Mouse (Mus musculus): ENCODE measurements around the gene Togaram2. TPM values are rescaled to one million over a fixed set of nuclear protein-coding genes. Genes with fewer than 3 reads are reported as not detected.

The Togaram2 gene
- polyA plus RNA-seq, 1 experiment from 2014 or later: not detected

- 66% methylated on average over 6 of the region's 6 CpGs for WGBS (ENCODE audit: insufficient replicate concordance)
- no peaks in the 10 kb centered on the region for H3K36me3 ChIP-seq (replicated peaks)
- no peak overlapping the region for H3K27ac ChIP-seq (replicated peaks)
Measured at GRCm38 (mm10) chr17:71683281-71683680, 10.2 kb downstream of the Togaram2 start.

GRCm38 (mm10) chr17:71684103-71684608 lies 11.1 kb downstream of the Togaram2 start:
- Histone ChIP-seq H3K4me1 (replicated peaks) (no peaks in the 10 kb centered on the region), H3K9me3 (replicated peaks) (no peaks in the 10 kb centered on the region), H3K27me3 (no peaks in the 10 kb centered on the region), H3K27ac (replicated peaks) (no peak overlapping the region), H3K4me3 (replicated peaks) (no peak overlapping the region), H3K36me3 (replicated peaks) (no peaks in the 10 kb centered on the region), H3K4me2 (no peak overlapping the region), H3K9ac (no peak overlapping the region)
- WGBS (ENCODE audit: insufficient replicate concordance): 46% methylated on average over 5 of the region's 5 CpGs
- no peak; the same call in 1 of the 2 replicates for ATAC-seq (ENCODE audit: insufficient read depth)

More at GRCm38 (mm10) chr17:71683281-71683680, 10.2 kb downstream of the Togaram2 start:
- ATAC-seq (ENCODE audit: insufficient read depth): no peak
- no peak overlapping the region for H3K4me3 ChIP-seq (replicated peaks)
- no peaks in the 10 kb centered on the region for H3K4me1 ChIP-seq (replicated peaks)
- no peaks in the 10 kb centered on the region for H3K27me3 ChIP-seq
- H3K4me2 ChIP-seq: no peak overlapping the region
- H3K9ac ChIP-seq: no peak overlapping the region
- H3K9me3 ChIP-seq (replicated peaks): no peaks in the 10 kb centered on the region

- H3K9ac ChIP-seq: no peak overlapping the region
- no peaks in the 10 kb centered on the region for H3K36me3 ChIP-seq (replicated peaks)
- H3K9me3 ChIP-seq (replicated peaks): no peaks in the 10 kb centered on the region
- 49% methylated on average over 9 of the region's 9 CpGs for WGBS (ENCODE audit: insufficient replicate concordance)
- no peak overlapping the region for H3K4me2 ChIP-seq
- no peaks in the 10 kb centered on the region for H3K4me1 ChIP-seq (replicated peaks)
- H3K27ac ChIP-seq (replicated peaks): no peak overlapping the region
- no peaks in the 10 kb centered on the region for H3K27me3 ChIP-seq
- ATAC-seq (ENCODE audit: insufficient read depth): no peak
- no peak overlapping the region for H3K4me3 ChIP-seq (replicated peaks)
Measured at GRCm38 (mm10) chr17:71687436-71687835, 14.4 kb downstream of the Togaram2 start.

GRCm38 (mm10) chr17:71689903-71690302 lies 16.8 kb downstream of the Togaram2 start:
- Histone ChIP-seq H3K9me3 (replicated peaks) (no peaks in the 10 kb centered on the region), H3K27me3 (no peaks in the 10 kb centered on the region), H3K27ac (replicated peaks) (no peak overlapping the region), H3K4me3 (replicated peaks) (no peak overlapping the region), H3K4me2 (no peak overlapping the region), H3K9ac (no peak overlapping the region), H3K36me3 (replicated peaks) (no peaks in the 10 kb centered on the region), H3K4me1 (replicated peaks) (no peaks in the 10 kb centered on the region)
- 48% methylated on average over 5 of the region's 5 CpGs for WGBS (ENCODE audit: insufficient replicate concordance)
- no peak for ATAC-seq (ENCODE audit: insufficient read depth)

GRCm38 (mm10) chr17:71691361-71691875 lies 18.4 kb downstream of the Togaram2 start:
- no peak for ATAC-seq (ENCODE audit: insufficient read depth)

GRCm38 (mm10) chr17:71693313-71693712 lies 20.3 kb downstream of the Togaram2 start:
- no peak for ATAC-seq (ENCODE audit: insufficient read depth)
- Histone ChIP-seq H3K9me3 (replicated peaks) (no peaks in the 10 kb centered on the region), H3K4me2 (no peak overlapping the region), H3K9ac (no peak overlapping the region), H3K27me3 (no peaks in the 10 kb centered on the region; the same call in 1 of the 2 replicates), H3K27ac (replicated peaks) (no peak overlapping the region), H3K4me3 (replicated peaks) (no peak overlapping the region), H3K4me1 (replicated peaks) (no peaks in the 10 kb centered on the region), H3K36me3 (replicated peaks) (no peaks in the 10 kb centered on the region)
- WGBS (ENCODE audit: insufficient replicate concordance): 50% methylated on average over 5 of the region's 5 CpGs

More at GRCm38 (mm10) chr17:71691361-71691875, 18.4 kb downstream of the Togaram2 start:
- Histone ChIP-seq H3K27me3 (no peaks in the 10 kb centered on the region), H3K9ac (no peak overlapping the region), H3K4me3 (replicated peaks) (no peak overlapping the region), H3K9me3 (replicated peaks) (no peaks in the 10 kb centered on the region), H3K4me2 (no peak overlapping the region), H3K4me1 (replicated peaks) (no peaks in the 10 kb centered on the region), H3K36me3 (replicated peaks) (no peaks in the 10 kb centered on the region), H3K27ac (replicated peaks) (no peak overlapping the region)
- 56% methylated on average over 11 of the region's 11 CpGs for WGBS (ENCODE audit: insufficient replicate concordance)

- H3K4me3 ChIP-seq (replicated peaks): no peak overlapping the region
- H3K36me3 ChIP-seq (replicated peaks): no peaks in the 10 kb centered on the region
- H3K27me3 ChIP-seq: no peaks in the 10 kb centered on the region; the same call in 1 of the 2 replicates
- H3K4me1 ChIP-seq (replicated peaks): no peaks in the 10 kb centered on the region
- H3K9me3 ChIP-seq (replicated peaks): no peaks in the 10 kb centered on the region
- H3K27ac ChIP-seq (replicated peaks): no peak overlapping the region
- no peak overlapping the region for H3K9ac ChIP-seq
- ATAC-seq (ENCODE audit: insufficient read depth): no peak
- 44% methylated on average over 8 of the region's 8 CpGs for WGBS (ENCODE audit: insufficient replicate concordance)
- no peak overlapping the region for H3K4me2 ChIP-seq
Measured at GRCm38 (mm10) chr17:71693780-71694179, 20.7 kb downstream of the Togaram2 start.

GRCm38 (mm10) chr17:71695151-71695550 lies 22.1 kb downstream of the Togaram2 start:
- no peaks in the 10 kb centered on the region for H3K9me3 ChIP-seq (replicated peaks)
- H3K4me2 ChIP-seq: no peak overlapping the region
- no peak overlapping the region for H3K27ac ChIP-seq (replicated peaks)
- H3K36me3 ChIP-seq (replicated peaks): no peaks in the 10 kb centered on the region
- no peaks in the 10 kb centered on the region for H3K4me1 ChIP-seq (replicated peaks)
- no peak overlapping the region for H3K9ac ChIP-seq
- H3K4me3 ChIP-seq (replicated peaks): no peak overlapping the region
- WGBS (ENCODE audit: insufficient replicate concordance): 74% methylated on average over 8 of the region's 8 CpGs
- H3K27me3 ChIP-seq: no peaks in the 10 kb centered on the region; the same call in 1 of the 2 replicates
- ATAC-seq (ENCODE audit: insufficient read depth): no peak

- Histone ChIP-seq H3K9ac (no peak overlapping the region), H3K36me3 (replicated peaks) (no peaks in the 10 kb centered on the region), H3K4me2 (no peak overlapping the region), H3K27me3 (no peaks in the 10 kb centered on the region; the same call in 1 of the 2 replicates), H3K27ac (replicated peaks) (no peak overlapping the region), H3K9me3 (replicated peaks) (no peaks in the 10 kb centered on the region), H3K4me3 (replicated peaks) (no peak overlapping the region), H3K4me1 (replicated peaks) (no peaks in the 10 kb centered on the region)
- WGBS (ENCODE audit: insufficient replicate concordance): 69% methylated on average over 15 of the region's 15 CpGs
- no peak for ATAC-seq (ENCODE audit: insufficient read depth)
Measured at GRCm38 (mm10) chr17:71695716-71696315, 22.8 kb downstream of the Togaram2 start.

GRCm38 (mm10) chr17:71696396-71696795 lies 23.3 kb downstream of the Togaram2 start:
- Histone ChIP-seq H3K4me1 (replicated peaks) (no peaks in the 10 kb centered on the region), H3K27ac (replicated peaks) (no peak overlapping the region), H3K36me3 (replicated peaks) (no peaks in the 10 kb centered on the region), H3K9ac (no peak overlapping the region), H3K4me2 (no peak overlapping the region), H3K27me3 (no peaks in the 10 kb centered on the region; the same call in 1 of the 2 replicates), H3K4me3 (replicated peaks) (no peak overlapping the region), H3K9me3 (replicated peaks) (no peaks in the 10 kb centered on the region)
- ATAC-seq (ENCODE audit: insufficient read depth): no peak
- WGBS (ENCODE audit: insufficient replicate concordance): 71% methylated on average over 5 of the region's 5 CpGs

GRCm38 (mm10) chr17:71697896-71698618 lies 25.0 kb downstream of the Togaram2 start:
- no peak overlapping the region for H3K4me2 ChIP-seq
- WGBS (ENCODE audit: insufficient replicate concordance): 62% methylated on average over 11 of the region's 11 CpGs

More at GRCm38 (mm10) chr17:71697896-71698618, 25.0 kb downstream of the Togaram2 start:
- H3K4me1 ChIP-seq (replicated peaks): no peaks in the 10 kb centered on the region
- no peaks in the 10 kb centered on the region for H3K9me3 ChIP-seq (replicated peaks)
- H3K27me3 ChIP-seq: no peaks in the 10 kb centered on the region; the same call in 1 of the 2 replicates
- H3K27ac ChIP-seq (replicated peaks): no peak overlapping the region
- H3K4me3 ChIP-seq (replicated peaks): no peak overlapping the region
- no peak for ATAC-seq (ENCODE audit: insufficient read depth)
- no peak overlapping the region for H3K9ac ChIP-seq
- H3K36me3 ChIP-seq (replicated peaks): no peaks in the 10 kb centered on the region

Measured in liver, embryonic 15.5 days (tissue).